Mouse (Mus musculus) right cerebral cortex, postnatal 36 days (tissue): ENCODE measurements around the gene Rnf144a.

Experiments used
- DNase-seq, 2 experiments: peaks; one replicate each; pipeline ENCODE4 v3.0.0; 2022; ENCODE audit warnings: low spot score in 2 of 2, mixed read lengths in 1 of 2

The Rnf144a gene

DNA sequence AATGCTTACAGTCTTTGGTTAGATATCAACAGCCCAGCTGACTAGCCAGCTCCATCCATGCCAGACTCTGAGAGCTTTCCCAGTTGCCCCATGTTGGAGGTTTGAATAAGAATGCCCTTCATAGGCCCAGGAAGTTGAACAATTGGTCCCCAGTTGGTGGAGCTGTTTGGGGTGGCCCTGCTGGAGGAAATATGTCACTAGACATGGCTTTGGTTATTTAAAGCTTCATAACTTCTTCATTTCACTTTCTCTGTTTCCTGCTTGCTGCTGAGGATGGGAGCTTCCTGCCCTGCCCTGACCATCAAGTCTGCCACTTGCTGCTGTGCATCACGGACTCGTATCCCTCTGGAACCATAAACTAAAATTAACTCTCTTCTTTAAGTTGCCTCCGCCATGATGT, 4.6 kb downstream of the Rnf144a start:
- no peak for DNase-seq

DNA sequence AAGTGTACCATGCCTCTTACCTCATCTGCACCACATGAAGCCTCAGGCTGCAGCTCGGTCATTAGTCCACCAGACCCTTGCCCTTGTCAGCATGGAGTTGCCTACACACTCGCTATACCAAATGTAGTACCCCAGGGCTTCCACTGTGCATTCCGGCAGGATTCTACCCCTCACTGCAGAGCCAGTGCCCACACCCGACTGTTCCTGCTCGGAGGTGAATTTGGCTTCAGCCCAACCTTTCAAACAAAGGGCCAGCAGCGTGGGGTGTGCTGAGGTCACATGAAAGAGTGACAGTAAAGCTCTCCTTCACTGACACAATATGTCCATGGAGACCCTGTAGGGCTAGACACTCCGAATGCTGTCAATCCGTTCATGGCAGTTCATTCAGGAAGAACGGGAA, 6.3 kb downstream of the Rnf144a start:
- DNase-seq = no peak

DNA sequence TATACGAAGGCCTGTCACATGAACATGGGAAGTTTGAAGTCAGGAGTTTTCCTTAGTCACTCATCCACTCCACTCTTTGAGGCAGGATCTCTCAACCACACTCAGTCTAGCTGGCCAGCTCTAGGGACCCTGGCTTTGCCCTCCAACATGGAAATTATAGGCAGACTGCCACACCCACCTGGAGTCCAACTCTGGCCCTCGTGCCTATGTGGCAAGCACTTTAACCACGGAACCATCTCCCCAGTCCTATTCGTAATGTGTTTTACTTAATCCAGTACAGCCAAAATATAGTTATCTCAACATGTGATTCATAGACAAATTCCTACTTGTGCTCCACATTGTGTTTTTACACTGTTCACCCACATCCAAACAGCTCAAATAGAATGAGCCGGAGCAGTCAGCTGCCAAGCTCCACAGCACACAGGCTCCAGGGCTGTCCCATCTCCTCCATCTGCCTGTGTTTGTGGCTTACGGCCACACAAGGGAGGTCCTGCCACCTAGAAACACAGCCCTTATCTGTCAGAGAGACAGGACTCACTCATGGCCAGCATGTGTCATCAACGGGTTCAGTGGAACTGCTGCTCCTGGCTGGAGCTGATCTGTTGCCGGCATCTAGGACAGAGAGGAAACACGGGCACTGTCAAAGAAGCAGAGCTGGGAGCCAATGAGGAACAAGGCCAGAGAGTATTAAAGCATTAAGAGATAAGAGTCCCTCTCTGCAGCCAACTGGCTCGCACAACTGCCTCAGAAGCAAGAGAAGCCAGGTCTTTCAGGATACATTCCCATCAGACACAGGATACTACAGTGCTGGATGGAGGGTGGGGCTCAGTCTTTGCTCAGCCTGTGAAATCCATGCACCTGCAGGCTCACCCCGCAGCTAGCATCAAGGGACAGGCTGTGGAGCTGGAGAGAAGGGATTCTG, 10.0 kb downstream of the Rnf144a start:
- DNase-seq = peak in 1 of 2 experiments; percentile 52

DNA sequence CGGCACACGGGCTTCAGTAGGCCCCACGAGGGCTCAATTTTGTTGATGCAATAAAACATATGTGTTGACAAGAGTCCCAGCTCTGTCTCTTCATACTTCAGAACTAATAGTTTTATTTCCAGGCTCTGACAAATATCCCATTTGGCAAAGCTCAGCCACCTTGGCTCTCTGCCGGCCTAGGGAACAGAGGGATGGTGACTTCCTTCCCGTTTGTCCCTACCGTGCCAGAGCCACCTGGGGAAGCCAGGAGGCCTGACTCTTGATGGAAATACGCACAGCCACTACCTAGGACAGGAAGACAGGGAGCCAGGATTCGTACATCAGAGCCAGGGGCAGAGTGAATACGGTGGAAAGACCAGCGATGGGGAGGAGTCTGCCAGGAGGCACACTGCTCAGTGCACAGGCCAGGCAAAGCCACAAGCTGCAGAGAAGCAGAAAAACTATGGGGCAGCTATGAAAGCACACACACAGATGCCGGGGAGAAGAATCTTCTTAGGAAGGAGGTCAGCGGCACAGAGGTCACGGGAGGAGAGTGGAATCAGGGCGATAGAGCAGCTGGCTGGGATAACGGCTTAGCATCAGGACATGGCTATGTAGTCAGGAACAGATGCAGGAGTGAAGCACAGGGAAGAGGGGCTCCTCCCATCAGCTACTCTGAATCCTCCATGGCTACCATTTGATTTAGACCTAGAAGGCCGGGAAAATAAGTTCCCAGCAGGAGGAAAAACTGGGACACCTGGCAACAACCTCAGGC, 11.5 kb downstream of the Rnf144a start:
- no peak for DNase-seq

DNA sequence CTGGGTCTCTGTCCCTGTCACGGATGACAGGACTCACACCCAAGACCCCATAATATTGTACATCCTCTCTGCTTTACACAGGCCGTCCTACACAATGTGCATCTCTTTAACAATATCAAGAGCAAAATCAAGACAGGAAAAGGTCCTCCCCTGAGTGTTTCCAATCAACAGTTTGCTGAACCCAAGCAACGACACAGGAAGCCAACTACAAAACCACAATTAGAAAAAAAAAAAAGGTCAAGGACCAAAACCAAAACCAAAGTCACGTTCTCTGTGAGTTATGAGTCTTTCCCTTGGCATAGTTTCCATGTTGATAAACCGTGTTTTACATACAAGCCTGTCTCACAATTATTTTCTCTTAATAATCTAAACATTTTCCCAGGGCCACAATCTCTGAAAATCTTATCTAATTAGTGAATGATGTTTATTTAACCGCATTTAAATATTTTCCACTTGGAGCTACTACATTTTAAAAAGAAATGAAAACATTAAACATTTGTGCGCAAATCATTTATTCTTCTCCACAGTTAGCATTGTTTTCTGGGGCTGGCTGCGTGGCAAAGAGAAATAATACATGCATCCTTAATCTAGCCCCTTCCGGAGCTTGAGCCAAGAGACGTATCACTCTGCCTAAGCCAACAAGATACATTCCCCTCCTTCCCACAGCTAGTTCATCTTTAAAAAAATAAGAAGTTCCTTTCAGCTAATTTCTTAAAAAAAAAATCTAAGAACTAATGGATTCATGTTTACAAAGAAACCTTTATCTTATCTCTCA, 13.2 kb downstream of the Rnf144a start:
- DNase-seq = no peak

DNA sequence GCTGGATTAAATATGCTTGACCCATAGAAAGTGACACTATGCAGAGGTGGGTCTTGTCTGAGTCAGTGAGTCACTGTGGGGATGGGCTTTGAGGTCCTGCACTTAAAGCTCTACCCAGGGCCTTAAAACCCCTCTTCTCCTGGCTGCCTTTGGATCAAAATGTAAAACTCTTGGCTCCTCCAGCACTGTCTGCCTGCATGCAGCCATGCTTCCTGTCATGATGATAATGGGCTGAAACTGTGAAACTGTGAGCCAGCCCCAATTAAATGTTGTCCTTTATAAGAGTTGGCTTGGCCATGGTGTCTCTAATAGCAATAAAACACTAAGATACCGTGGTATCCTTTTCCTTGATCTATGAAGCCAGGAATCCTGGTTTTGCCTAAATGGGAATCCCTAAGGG, 13.8 kb downstream of the Rnf144a start:
- no peak for DNase-seq

DNA sequence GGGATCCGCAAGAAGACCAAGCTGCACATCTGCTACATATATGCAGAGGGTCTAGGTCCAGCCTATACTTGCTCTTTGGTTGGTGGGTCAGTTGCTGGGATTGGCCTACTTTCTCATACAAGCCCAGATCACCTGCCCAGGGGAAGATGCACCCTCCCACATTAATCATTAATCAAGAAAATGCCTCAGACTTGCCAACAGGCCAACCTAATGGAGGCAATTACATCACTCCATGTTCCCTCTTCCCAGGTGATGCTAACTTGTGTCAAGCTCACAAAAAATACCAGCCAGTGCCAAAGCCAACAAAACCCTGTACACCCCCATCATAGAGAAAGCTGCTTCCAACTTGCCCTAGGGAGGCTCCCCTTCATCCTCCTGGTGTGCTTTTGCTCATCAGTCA, 14.3 kb downstream of the Rnf144a start:
- DNase-seq = no peak

DNA sequence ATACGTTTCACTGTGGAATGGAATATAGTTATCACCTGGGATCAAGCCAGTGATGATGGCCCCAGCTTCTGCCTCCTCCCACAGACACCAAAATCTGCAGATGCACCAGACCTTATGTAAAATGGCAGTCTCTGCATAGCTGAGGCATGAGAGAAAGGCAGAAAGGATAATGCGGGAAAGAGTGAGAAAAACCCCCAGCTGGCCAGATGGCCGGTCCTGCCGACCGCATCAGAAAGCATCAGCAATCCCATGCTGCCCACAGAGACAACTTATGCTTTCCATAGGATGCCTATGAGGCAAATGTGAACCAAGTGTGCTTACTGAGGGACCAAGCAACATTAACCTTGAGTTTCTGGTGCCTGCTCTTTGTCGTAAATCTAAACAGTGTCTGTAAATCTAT, 15.7 kb downstream of the Rnf144a start:
- peak in 1 of 2 experiments; percentile 67 for DNase-seq

DNA sequence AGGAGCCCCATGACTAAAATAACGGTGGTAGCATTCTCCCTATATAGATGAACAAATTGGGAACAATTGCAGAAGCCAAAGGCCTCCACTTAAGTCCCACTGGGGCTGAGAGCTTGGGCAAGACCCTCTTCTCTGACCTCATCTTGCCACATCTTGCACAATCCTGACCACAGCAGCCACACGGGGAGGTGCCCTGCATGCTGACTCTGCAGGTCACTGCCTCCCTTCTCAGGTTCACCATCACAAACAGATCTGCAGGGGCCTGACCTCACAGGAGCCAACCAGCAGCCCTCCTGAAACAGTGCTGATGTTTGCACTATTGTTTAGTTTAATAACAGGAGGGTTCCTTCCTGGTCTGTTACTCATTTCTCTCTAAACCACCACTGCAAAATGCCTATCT, 16.5 kb downstream of the Rnf144a start:
- DNase-seq = no peak

DNA sequence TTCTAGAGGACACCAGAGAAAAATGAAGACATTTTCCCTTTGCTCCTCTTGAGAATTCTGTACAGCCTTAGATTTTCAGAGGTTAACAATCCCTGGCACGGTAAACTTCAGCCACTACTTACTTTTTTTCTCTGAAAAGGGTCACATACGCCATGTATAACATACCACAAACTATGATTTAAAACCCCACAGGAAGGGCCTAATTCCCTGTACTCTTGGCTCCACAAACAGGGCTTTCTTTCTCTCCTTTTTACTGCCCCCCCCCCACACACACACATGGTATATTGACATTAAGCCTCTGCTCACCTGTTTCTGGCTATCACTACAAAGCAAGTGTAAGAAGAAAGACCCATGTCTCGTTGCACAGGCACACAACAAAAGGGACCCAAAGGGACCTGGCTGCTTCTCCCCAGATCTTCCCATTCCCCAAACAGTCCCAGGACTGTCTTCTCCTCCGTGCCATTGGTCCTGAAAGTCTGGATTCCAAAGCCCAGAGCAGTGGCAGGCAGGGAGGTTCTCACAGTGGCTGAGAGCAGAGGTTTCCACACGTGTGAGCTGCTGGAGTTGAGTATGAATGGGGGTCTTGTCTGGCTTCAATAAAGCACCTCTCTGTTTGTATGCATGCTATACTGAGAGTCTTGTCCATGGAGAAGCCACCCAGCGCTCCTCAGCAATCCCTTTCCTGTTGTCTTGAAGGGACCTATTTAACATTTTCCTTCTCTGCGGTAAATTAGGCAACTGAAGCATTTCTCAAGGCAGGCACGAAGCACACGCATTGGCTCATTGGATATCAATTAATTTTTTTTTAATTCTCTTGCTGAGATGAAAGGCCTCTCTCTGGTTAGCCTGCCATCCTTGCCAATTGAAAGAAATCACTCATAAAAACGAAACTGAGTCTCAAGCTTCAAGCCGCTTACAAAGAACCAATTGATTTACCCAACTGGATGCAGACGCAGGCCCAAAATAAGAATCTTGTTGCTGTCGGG, 20.3 kb downstream of the Rnf144a start:
- no peak for DNase-seq

DNA sequence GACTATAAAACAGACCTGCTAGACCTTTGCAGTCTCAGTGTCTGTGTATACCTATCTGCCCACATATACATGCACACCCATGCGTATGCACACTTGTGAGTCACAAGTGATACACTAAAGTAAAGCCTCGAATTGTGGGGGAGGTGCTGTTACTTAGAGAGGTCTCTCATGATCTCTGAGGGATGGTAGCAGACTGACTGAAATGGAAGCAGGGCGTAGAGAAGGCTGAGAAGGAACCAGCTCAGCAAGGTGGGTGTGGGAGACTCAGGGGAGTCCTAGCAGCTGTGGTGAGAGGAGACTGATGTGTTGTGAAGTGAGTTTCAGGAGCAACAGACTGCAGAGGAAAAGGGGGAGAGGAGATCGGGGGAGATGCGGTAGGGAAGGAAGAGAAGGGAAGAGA, 21.8 kb downstream of the Rnf144a start:
- DNase-seq = no peak

DNA sequence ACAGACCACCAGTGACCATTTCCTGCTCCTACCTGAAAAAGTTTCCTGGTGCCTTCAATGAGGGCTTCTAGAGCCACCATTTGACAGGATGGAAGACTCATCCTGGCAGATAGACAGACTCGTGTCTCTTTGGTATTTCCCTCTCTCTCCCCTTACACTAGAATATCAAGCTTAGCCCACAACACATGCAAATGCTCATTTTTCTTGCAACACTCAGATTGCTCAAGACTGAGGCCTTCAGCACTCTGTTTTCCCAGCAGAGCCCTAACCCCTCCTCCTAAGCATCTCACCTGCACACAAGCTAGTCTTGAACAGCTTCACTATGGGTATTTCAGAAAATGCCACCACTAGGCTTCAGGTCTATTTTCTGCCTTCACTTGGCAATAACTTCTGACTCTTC, 23.9 kb downstream of the Rnf144a start:
- DNase-seq = no peak

DNA sequence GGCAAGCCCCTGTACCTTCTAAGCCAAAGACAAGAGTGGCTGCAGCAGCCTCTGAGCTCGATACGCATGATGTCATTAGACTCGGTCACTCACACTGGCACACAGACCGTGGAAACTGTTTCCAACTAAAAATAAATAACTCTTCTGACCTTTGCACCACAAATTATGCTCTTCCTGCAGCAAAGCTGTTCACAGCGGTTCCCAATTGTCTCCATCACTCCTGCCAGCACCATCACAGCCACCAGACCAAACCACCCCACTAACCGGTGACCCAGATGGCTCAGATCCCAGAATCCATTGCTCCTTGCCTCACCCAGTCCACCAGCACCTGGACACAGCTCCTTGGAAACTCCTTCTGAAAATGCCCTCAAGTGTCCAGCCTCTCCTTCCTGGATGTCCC, 27.5 kb downstream of the Rnf144a start:
- DNase-seq = no peak

DNA sequence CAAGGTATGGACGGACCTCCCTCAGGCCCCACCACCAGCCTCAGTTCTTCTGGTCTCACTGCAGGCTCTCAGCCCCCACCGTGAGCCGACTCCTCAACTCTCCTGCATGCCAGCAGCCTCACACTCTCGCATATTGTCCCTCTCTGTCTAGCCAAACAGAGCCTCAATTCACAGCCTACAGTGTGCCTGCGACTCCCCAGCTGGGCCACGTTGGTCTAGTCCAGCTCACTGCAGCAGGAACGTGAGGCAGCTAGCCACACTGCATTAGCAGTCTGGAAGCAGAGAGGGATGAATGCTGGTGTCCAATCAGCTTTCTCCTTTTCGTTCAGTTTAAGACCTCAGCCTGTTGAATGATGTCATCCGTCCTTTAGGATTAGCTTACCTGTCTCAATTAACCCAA, 28.1 kb downstream of the Rnf144a start:
- no peak for DNase-seq

DNA sequence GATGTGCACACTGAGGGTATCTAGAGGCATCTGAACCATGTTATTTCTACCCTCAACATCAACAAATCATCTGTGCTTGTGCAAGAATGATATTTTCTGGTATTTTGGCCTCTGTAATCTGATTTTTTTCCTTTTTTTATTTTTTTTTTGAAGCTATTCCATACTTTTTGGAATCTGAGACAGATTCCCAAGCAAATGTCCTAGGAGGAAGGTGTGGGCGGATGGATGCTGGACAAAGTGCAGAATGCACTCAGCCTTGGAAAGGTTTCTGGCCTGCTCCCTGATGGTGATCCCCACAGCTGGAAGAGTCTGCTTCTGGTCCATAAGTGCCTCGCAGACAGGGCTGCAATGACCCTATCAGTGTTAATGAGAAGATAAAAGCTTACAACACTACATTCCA, 28.9 kb downstream of the Rnf144a start:
- no peak for DNase-seq

DNA sequence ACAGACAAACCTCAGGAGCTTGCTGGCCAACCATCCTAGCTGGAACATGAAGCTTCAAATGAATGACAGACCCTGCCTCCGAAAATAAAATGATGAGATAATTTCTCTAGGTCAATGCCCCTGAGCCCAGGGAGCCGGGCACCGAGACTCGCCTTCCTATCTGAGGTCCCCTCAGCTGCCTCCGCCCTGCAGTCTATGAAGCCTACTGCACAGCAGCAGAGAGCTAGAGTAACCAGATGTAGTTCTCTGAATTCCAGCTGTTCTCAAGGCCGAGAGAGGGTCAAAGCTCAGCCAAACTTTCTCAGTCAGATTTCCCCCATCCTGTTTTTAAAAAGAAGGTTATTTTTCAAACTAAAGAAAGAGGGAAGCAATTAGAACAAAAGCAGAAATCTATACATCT, 29.3 kb downstream of the Rnf144a start:
- DNase-seq = no peak

DNA sequence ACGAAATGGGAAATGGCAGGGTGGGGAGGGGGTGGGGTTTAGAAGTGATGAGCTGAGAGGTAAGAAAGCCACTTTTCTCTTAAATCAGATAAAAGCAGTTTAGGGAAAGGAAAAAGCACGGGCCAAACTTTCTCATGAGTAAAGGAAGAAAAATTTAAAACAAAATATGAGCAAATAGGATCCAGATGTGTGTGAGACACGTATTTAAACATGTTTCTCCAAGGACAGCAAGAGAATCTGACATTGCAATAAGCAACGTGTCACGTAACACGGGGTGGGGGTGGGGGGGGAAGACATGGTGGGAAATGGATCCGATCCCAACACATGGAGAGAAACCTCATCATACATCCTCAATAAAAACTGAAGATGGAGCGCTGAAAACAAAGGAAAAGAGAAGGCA, 33.3 kb downstream of the Rnf144a start:
- no peak for DNase-seq

DNA sequence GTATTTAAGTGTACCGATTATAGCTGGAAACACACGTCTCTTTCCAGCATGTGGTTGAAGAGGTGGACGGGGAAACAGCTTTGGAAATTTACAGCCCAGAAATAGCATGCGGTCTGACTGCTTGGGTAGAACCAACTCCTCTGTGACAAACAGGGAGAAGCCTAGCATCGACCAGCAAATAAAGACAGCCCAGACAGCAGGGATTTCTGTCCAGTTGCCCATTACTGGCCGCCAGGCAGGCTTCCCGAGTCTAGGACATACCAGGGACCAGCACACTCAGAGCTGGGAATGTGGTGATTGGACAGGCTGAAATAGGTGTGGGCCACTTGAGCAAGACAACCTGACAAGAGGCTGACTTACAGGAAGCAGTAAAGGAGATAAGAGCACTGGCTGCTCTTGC, 35.3 kb downstream of the Rnf144a start:
- DNase-seq = peak in 1 of 2 experiments; percentile 63

DNA sequence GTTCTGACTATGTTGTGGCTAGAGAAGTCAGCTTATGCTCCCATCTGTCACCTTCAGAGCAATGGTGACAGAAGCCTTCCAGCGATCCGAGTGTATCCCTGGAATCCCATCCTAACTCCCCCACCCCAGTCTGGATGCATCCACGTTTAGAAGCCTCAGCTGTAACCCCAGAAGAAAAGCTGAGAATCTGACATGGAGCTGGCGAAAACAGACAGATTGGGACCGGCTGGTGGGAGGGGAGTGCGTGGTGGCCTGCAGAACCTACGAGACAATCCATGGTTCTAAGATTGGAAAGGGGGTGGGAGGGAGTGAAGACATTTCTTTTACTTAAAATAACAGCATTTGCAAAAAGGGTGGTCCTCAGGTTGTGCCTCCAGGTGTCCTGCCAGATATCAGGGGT, 37.4 kb downstream of the Rnf144a start:
- DNase-seq = peak; percentile 76 to 85

DNA sequence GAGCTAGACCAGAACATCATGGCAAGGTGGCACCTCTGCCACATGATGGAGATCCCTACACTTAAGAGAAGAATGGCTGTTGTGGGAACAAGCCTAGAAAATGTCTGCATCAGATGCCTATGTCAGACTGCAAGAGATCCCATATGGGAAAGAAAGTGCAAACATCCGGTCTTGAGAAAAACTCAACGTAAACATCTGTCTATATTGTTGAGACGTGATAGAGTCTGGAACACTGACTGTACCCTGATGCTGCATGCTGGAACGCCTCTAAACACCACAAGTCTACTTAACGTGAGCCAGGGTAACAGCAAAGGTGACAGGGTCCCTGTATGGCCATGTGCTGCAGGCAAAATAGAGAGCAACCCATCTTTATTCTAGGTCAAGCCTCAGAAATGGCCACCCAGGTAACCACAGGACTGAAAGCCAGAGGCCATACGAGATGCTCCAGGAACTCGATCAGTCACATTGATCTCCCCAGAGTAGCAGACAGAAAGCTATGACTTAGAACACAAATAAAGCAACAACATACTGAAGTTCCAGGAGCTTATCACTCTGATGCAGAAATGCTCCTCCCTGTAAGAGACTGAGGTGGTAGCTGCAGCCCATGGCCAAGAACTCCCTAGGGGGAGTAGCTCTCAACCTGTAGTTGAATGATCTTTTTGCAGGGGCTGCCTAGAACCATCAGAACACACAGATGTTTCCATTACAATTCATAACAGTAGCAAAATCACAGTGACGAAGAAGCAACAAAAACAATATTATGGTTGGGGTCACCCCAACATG, 38.3 kb downstream of the Rnf144a start:
- no peak for DNase-seq
